Mouse (Mus musculus) layer of hippocampus, adult 6 months (tissue): ENCODE measurements around the gene Gm13289. TPM values are rescaled to one million over a fixed set of nuclear protein-coding genes. Genes with fewer than 3 reads are reported as not detected.

ENCODE experiments used
- long read RNA-seq, 2 experiments: library from polyadenylated mRNA; unstranded; transcript quantifications; one replicate each; pipeline ENCODE4 v2.0.0; 2019 to 2020
- polyA plus RNA-seq: library from polyadenylated mRNA; unstranded; fragments of <200 nt; fragmentation: Nextera tagmentation; gene quantifications from 2 replicates; pipeline ENCODE4 v1.2.3, GENCODE M21; 2021

The Gm13289 gene
- not detected in 2 replicates for polyA plus RNA-seq
- long read RNA-seq, experiment 1 = 0 reads
- long read RNA-seq, experiment 2 = 0 reads

DNA sequence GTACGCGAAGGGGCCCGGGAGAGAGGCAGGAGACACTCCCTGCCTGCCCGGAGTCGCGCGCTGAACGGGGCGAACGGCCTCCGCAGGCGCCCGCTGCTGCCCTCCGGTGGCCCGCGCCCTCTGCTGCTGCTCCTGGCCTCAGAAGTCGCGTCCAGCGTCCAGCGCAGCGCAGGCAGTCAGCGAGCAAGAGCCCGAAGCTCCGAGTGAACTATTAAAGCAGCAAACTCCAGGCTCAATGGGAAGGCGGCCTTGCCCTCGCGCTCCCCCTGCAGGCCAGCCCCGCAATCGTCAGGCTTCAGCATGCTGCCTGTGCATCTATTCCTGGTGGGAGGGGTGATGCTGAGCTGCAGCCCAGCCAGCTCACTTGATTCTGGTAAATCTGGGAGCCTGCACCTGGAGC lies at the start of gene Gm13289:
Gene Gm13289 (plus strand): TSS at position 301 of the 400 bp plus-strand sequence.

DNA sequence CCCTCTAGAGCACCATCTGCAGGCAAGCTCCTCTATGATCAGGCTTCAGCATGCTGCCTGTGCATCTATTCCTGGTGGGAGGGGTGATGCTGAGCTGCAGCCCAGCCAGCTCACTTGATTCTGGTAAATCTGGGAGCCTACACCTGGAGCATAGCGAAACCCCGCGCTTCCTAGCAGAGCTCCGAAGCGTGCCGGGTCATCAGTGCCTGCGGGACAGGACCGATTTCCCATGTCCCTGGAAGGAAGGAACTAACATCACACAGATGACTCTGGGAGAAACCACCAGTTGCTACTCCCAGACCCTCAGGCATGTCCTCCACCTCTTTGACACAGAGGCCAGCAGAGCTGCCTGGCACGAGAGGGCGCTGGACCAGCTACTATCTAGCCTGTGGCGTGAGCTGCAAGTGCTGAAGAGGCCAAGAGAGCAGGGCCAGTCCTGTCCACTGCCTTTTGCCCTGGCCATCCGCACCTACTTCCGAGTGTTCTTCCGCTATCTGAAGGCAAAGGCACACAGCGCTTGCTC lies 21.8 kb upstream of the Gm13289 start, which contains the start of gene Gm13271:
Gene Gm13271 (plus strand): TSS at position 51 of the 523 bp plus-strand sequence.

DNA sequence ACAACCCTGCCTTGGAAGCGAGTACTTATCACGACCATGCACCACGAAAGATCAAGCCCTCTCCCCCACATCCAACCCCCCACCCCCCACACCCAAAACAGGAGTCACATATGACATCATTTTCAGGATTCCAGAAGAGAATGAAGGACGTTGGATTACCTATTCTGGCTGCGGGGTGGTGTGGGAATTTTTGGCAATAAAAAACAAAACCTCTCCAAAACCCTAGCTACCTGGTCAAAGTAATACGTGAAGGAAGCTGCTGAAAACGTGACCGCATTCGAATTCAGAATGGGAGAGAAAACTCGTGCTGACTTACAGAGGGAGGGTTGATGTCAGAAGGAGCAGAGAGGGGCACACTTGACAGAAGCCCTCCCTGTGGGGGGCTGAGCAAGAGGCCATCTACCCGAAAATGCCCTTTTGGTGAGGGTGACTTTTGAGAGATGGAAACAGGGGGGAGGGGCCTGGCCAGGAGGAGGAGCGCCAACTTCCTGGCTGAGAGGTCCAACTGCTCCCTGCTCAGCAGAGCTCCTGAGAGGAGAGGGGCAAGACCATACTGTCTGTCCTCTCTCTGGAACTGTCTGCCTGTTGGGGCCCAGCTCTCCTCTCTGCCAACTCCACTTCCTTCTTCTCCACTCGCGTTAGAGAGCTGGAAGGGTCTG lies 17.0 kb upstream of the Gm13289 start, which contains the start of gene Gm13283:
Gene Gm13283 (plus strand): TSS at position 510 of the 659 bp plus-strand sequence.

DNA sequence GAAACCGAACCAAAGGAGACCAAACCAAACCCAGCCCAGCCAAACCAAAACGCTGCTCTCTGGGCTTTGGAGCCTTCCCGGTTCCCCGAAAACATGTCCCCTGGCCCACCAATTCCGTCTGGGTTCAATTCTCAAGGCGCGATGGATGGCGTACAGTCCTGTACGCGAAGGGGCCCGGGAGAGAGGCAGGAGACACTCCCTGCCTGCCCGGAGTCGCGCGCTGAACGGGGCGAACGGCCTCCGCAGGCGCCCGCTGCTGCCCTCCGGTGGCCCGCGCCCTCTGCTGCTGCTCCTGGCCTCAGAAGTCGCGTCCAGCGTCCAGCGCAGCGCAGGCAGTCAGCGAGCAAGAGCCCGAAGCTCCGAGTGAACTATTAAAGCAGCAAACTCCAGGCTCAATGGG lies 3.2 kb upstream of the Gm13289 start, which contains the start of gene Gm13290:
Gene Gm13290 (plus strand): TSS at position 301 of the 400 bp plus-strand sequence.

DNA sequence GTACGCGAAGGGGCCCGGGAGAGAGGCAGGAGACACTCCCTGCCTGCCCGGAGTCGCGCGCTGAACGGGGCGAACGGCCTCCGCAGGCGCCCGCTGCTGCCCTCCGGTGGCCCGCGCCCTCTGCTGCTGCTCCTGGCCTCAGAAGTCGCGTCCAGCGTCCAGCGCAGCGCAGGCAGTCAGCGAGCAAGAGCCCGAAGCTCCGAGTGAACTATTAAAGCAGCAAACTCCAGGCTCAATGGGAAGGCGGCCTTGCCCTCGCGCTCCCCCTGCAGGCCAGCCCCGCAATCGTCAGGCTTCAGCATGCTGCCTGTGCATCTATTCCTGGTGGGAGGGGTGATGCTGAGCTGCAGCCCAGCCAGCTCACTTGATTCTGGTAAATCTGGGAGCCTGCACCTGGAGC lies 2.8 kb downstream of the Gm13289 start, which contains the start of gene Gm13272:
Gene Gm13272 (plus strand): TSS at position 301 of the 400 bp plus-strand sequence.

DNA sequence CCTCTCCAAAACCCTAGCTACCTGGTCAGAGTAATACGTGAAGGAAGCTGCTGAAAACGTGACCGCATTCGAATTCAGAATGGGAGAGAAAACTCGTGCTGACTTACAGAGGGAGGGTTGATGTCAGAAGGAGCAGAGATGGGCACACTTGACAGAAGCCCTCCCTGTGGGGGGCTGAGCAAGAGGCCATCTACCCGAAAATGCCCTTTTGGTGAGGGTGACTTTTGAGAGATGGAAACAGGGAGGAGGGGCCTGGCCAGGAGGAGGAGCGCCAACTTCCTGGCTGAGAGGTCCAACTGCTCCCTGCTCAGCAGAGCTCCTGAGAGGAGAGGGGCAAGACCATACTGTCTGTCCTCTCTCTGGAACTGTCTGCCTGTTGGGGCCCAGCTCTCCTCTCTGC lies 5.1 kb downstream of the Gm13289 start, which contains the start of gene Ifnz:
Gene Ifnz (plus strand): TSS at position 301 of the 400 bp plus-strand sequence.

DNA sequence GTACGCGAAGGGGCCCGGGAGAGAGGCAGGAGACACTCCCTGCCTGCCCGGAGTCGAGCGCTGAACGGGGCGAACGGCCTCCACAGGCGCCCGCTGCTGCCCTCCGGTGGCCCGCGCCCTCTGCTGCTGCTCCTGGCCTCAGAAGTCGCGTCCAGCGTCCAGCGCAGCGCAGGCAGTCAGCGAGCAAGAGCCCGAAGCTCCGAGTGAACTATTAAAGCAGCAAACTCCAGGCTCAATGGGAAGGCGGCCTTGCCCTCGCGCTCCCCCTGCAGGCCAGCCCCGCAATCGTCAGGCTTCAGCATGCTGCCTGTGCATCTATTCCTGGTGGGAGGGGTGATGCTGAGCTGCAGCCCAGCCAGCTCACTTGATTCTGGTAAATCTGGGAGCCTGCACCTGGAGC lies 8.7 kb downstream of the Gm13289 start, which contains the start of gene Gm13276:
Gene Gm13276 (plus strand): TSS at position 301 of the 400 bp plus-strand sequence.

DNA sequence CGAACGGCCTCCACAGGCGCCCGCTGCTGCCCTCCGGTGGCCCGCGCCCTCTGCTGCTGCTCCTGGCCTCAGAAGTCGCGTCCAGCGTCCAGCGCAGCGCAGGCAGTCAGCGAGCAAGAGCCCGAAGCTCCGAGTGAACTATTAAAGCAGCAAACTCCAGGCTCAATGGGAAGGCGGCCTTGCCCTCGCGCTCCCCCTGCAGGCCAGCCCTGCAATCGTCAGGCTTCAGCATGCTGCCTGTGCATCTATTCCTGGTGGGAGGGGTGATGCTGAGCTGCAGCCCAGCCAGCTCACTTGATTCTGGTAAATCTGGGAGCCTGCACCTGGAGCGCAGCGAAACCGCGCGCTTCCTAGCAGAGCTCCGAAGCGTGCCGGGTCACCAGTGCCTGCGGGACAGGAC lies 11.7 kb downstream of the Gm13289 start, which contains the start of gene Gm13277:
Gene Gm13277 (plus strand): TSS at position 231 of the 400 bp plus-strand sequence.

DNA sequence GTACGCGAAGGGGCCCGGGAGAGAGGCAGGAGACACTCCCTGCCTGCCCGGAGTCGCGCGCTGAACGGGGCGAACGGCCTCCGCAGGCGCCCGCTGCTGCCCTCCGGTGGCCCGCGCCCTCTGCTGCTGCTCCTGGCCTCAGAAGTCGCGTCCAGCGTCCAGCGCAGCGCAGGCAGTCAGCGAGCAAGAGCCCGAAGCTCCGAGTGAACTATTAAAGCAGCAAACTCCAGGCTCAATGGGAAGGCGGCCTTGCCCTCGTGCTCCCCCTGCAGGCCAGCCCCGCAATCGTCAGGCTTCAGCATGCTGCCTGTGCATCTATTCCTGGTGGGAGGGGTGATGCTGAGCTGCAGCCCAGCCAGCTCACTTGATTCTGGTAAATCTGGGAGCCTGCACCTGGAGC lies 14.5 kb downstream of the Gm13289 start, which contains the start of gene Gm13278:
Gene Gm13278 (plus strand): TSS at position 301 of the 400 bp plus-strand sequence.

DNA sequence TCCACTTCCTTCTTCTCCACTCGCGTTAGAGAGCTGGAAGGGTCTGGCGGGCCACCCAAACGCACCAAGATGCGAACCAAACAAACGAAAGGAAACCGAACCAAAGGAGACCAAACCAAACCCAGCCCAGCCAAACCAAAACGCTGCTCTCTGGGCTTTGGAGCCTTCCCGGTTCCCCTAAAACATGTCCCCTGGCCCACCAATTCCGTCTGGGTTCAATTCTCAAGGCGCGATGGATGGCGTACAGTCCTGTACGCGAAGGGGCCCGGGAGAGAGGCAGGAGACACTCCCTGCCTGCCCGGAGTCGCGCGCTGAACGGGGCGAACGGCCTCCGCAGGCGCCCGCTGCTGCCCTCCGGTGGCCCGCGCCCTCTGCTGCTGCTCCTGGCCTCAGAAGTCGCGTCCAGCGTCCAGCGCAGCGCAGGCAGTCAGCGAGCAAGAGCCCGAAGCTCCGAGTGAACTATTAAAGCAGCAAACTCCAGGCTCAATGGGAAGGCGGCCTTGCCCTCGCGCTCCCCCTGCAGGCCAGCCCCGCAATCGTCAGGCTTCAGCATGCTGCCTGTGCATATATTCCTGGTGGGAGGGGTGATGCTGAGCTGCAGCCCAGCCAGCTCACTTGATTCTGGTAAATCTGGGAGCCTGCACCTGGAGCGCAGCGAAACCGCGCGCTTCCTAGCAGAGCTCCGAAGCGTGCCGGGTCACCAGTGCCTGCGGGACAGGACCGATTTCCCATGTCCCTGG lies 17.4 kb downstream of the Gm13289 start, which contains the start of gene Gm13275:
Gene Gm13275 (plus strand): TSS at position 552 of the 740 bp plus-strand sequence.

DNA sequence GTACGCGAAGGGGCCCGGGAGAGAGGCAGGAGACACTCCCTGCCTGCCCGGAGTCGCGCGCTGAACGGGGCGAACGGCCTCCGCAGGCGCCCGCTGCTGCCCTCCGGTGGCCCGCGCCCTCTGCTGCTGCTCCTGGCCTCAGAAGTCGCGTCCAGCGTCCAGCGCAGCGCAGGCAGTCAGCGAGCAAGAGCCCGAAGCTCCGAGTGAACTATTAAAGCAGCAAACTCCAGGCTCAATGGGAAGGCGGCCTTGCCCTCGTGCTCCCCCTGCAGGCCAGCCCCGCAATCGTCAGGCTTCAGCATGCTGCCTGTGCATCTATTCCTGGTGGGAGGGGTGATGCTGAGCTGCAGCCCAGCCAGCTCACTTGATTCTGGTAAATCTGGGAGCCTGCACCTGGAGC lies 20.4 kb downstream of the Gm13289 start, which contains the start of gene Gm13279:
Gene Gm13279 (plus strand): TSS at position 301 of the 400 bp plus-strand sequence.

DNA sequence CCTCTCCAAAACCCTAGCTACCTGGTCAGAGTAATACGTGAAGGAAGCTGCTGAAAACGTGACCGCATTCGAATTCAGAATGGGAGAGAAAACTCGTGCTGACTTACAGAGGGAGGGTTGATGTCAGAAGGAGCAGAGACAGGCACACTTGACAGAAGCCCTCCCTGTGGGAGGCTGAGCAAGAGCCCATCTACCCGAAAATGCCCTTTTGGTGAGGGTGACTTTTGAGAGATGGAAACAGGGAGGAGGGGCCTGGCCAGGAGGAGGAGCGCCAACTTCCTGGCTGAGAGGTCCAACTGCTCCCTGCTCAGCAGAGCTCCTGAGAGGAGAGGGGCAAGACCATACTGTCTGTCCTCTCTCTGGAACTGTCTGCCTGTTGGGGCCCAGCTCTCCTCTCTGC lies 22.6 kb downstream of the Gm13289 start, which contains the start of gene Gm13285:
Gene Gm13285 (plus strand): TSS at position 301 of the 400 bp plus-strand sequence.

DNA sequence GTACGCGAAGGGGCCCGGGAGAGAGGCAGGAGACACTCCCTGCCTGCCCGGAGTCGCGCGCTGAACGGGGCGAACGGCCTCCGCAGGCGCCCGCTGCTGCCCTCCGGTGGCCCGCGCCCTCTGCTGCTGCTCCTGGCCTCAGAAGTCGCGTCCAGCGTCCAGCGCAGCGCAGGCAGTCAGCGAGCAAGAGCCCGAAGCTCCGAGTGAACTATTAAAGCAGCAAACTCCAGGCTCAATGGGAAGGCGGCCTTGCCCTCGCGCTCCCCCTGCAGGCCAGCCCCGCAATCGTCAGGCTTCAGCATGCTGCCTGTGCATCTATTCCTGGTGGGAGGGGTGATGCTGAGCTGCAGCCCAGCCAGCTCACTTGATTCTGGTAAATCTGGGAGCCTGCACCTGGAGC lies 26.2 kb downstream of the Gm13289 start, which contains the start of gene Gm13287:
Gene Gm13287 (plus strand): TSS at position 301 of the 400 bp plus-strand sequence.

DNA sequence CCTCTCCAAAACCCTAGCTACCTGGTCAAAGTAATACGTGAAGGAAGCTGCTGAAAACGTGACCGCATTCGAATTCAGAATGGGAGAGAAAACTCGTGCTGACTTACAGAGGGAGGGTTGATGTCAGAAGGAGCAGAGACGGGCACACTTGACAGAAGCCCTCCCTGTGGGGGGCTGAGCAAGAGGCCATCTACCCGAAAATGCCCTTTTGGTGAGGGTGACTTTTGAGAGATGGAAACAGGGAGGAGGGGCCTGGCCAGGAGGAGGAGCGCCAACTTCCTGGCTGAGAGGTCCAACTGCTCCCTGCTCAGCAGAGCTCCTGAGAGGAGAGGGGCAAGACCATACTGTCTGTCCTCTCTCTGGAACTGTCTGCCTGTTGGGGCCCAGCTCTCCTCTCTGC lies 28.5 kb downstream of the Gm13289 start, which contains the start of gene Gm13288:
Gene Gm13288 (plus strand): TSS at position 301 of the 400 bp plus-strand sequence.

DNA sequence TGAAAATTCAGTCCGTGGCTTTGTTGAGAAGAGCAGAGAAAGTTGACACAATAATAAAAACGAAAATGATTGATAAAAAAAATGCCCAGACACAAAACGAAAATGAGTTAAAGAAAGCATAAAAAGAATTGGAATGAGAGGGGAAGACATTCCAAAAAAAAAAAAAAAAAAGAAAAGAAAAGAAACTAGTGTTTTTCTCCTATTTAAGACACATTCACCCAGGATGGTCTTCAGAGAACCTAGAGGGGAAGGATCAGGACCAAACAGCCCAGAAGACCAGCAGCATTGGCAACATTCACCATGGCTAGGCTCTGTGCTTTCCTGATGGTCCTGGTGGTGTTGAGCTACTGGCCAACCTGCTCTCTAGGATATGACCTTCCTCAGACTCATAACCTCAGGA lies 39.2 kb downstream of the Gm13289 start, which contains the start of gene Ifna7:
Gene Ifna7 (plus strand): TSS at position 301 of the 400 bp plus-strand sequence.

DNA sequence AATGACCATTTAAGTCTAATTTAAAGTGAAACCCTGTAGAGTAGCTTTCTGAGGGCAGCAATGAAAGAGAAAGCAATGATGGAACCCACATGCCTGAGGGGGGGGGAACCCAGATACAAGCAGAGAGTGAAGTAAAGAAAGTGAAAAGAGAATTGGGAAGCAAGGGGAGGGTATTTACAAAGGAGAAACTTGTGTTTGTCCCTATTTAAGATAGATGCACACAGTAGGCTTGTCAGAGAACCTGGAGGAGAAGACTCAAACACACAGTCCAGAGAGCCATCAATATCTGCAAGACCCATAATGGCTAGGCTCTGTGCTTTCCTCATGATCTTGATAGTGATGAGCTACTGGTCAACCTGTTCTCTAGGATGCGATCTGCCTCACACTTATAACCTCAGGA lies 42.9 kb downstream of the Gm13289 start, which contains the start of gene Ifna11:
Gene Ifna11 (plus strand): TSS at position 301 of the 400 bp plus-strand sequence.

Other genes with a start within 250 kb of the Gm13289 start
- gene Ifna15, start 218.7 kb upstream of the Gm13289 start, polyA plus RNA-seq = not detected in 2 replicates
- not detected in 2 replicates for gene Ifna14, start 205.1 kb upstream of the Gm13289 start, polyA plus RNA-seq
- gene Ifna9, start 184.5 kb upstream of the Gm13289 start, polyA plus RNA-seq = not detected in 2 replicates
- gene Ifna12, start 173.5 kb upstream of the Gm13289 start, polyA plus RNA-seq = not detected in 2 replicates
- gene C87499, start 142.5 kb upstream of the Gm13289 start, polyA plus RNA-seq = not detected in 2 replicates
- not detected in 2 replicates for gene Ifna13, start 132.5 kb upstream of the Gm13289 start, polyA plus RNA-seq
- not detected in 2 replicates for gene Ifna16, start 100.0 kb upstream of the Gm13289 start, polyA plus RNA-seq
- gene Ifna2, start 93.0 kb upstream of the Gm13289 start, polyA plus RNA-seq = not detected in 2 replicates
- gene Ifnab, start 85.6 kb upstream of the Gm13289 start, polyA plus RNA-seq = not detected in 2 replicates
- 1.8 and 2.6 TPM in 2 replicates for gene Gm26566, start 55.1 kb upstream of the Gm13289 start, polyA plus RNA-seq
- gene Klhl9, start 54.5 kb upstream of the Gm13289 start, polyA plus RNA-seq = 60.6 and 82.7 TPM in 2 replicates
- not detected in 2 replicates for gene Gm13271, start 22.1 kb upstream of the Gm13289 start, polyA plus RNA-seq
- gene Gm13283, start 16.8 kb upstream of the Gm13289 start, polyA plus RNA-seq = not detected in 2 replicates
- not detected in 2 replicates for gene Gm13290, start 3.1 kb upstream of the Gm13289 start, polyA plus RNA-seq
- not detected in 2 replicates for gene Gm13272, start 2.9 kb downstream of the Gm13289 start, polyA plus RNA-seq
- gene Ifnz, start 5.2 kb downstream of the Gm13289 start, polyA plus RNA-seq = not detected in 2 replicates
- not detected in 2 replicates for gene Gm13276, start 8.8 kb downstream of the Gm13289 start, polyA plus RNA-seq
- gene Gm13277, start 11.7 kb downstream of the Gm13289 start, polyA plus RNA-seq = not detected in 2 replicates
- gene Gm13278, start 14.6 kb downstream of the Gm13289 start, polyA plus RNA-seq = not detected in 2 replicates
- gene Gm13275, start 17.6 kb downstream of the Gm13289 start, polyA plus RNA-seq = not detected in 2 replicates
- gene Gm13279, start 20.5 kb downstream of the Gm13289 start, polyA plus RNA-seq = not detected in 2 replicates
- not detected in 2 replicates for gene Gm13285, start 22.7 kb downstream of the Gm13289 start, polyA plus RNA-seq
- gene Gm13287, start 26.3 kb downstream of the Gm13289 start, polyA plus RNA-seq = not detected in 2 replicates
- not detected in 2 replicates for gene Gm13288, start 28.6 kb downstream of the Gm13289 start, polyA plus RNA-seq
- gene Ifna7, start 39.3 kb downstream of the Gm13289 start, polyA plus RNA-seq = not detected in 2 replicates
- not detected in 2 replicates for gene Ifna11, start 43.0 kb downstream of the Gm13289 start, polyA plus RNA-seq
- gene Ifna6, start 50.5 kb downstream of the Gm13289 start, polyA plus RNA-seq = not detected in 2 replicates
- not detected in 2 replicates for gene Ifna5, start 58.6 kb downstream of the Gm13289 start, polyA plus RNA-seq
- gene Ifna4, start 64.9 kb downstream of the Gm13289 start, polyA plus RNA-seq = not detected in 2 replicates
- gene Ifna1, start 73.2 kb downstream of the Gm13289 start, polyA plus RNA-seq = not detected in 2 replicates
- not detected in 2 replicates for gene Ifne, start 103.3 kb downstream of the Gm13289 start, polyA plus RNA-seq